Mouse (Mus musculus) MEL (cell line): ENCODE data around the gene Cers6. TPM values are rescaled to one million over a fixed set of nuclear protein-coding genes. Genes with fewer than 3 reads are reported as not detected.

Experiments
- DNase-seq: peaks from one replicate; pipeline ENCODE4 v3.0.0; 2011; ENCODE audit warnings: low read depth, low spot score
- H3K27ac ChIP-seq: 2 replicates; pipeline ENCODE4 v1.5.1; 2012; ENCODE audit warnings: low read depth, mild to moderate bottlenecking, control low read depth, low read length, moderate library complexity; ENCODE audit not compliant: control insufficient read depth
- H3K27me3 ChIP-seq, 2 experiments: fragments of 150-350 bp in 1 of 2; sonication (generic) in 1 of 2; 2 replicates each; pipeline ENCODE4 v1.6.1; 2012; ENCODE audit warnings: low read length in 2 of 2, mild to moderate bottlenecking in 2 of 2, improper control_type of control experiment in 1 of 2, moderate library complexity in 1 of 2; ENCODE audit not compliant: insufficient read depth in 2 of 2, control insufficient read depth in 1 of 2
- H3K36me3 ChIP-seq, 2 experiments: 2 replicates each; pipeline ENCODE4 v1.6.1; 2012 to 2014; ENCODE audit warnings: low read length in 2 of 2, improper control_type of control experiment in 1 of 2, inconsistent platforms in 1 of 2, mild to moderate bottlenecking in 1 of 2; ENCODE audit not compliant: insufficient read depth in 2 of 2, control insufficient read depth in 1 of 2
- H3K4me1 ChIP-seq, 2 experiments: fragments of 150-350 bp in 1 of 2; sonication (generic) in 1 of 2; 2 replicates each; pipeline ENCODE4 v1.6.1; 2012; ENCODE audit warnings: low read length in 2 of 2, improper control_type of control experiment in 1 of 2, mild to moderate bottlenecking in 1 of 2; ENCODE audit not compliant: insufficient read depth in 2 of 2, control insufficient read depth in 1 of 2
- H3K4me3 ChIP-seq, 2 experiments: fragments of 150-350 bp in 1 of 2; sonication (generic) in 1 of 2; 2 replicates each; pipeline ENCODE4 v1.5.1; 2012; ENCODE audit warnings: low read depth in 2 of 2, low read length in 2 of 2, mild to moderate bottlenecking in 2 of 2, moderate library complexity in 2 of 2, control low read depth in 1 of 2, improper control_type of control experiment in 1 of 2; ENCODE audit not compliant: control insufficient read depth in 1 of 2, insufficient read depth in 1 of 2
- H3K79me2 ChIP-seq: 2 replicates; pipeline ENCODE4 v1.6.1; 2012; ENCODE audit warnings: mild to moderate bottlenecking, low read length, moderate library complexity; ENCODE audit not compliant: control insufficient read depth, poor library complexity, insufficient read depth
- H3K9ac ChIP-seq: 2 replicates; pipeline ENCODE4 v1.6.1; 2012; ENCODE audit warnings: low read depth, mild to moderate bottlenecking, control low read depth, low read length, moderate library complexity; ENCODE audit not compliant: control insufficient read depth, poor library complexity, severe bottlenecking
- H3K9me3 ChIP-seq: fragments of 150-350 bp; sonication (generic); replicated peaks from 2 replicates; pipeline ENCODE4 v1.6.1; 2012; ENCODE audit warnings: mild to moderate bottlenecking, low read length, improper control_type of control experiment, moderate library complexity; ENCODE audit not compliant: insufficient read depth
- CHD1 ChIP-seq: IDR thresholded peaks from 2 replicates; pipeline ENCODE4 v1.6.1; 2012; ENCODE audit warnings: low read depth, mild to moderate bottlenecking, inconsistent platforms, low read length, improper control_type of control experiment
- CHD2 ChIP-seq: IDR thresholded peaks from 2 replicates; pipeline ENCODE4 v1.6.1; 2011; ENCODE audit warnings: low read length, improper control_type of control experiment
- CTCF ChIP-seq, 3 experiments: IDR thresholded peaks in 2 of 3; conservative IDR thresholded peaks in 1 of 3; 2 replicates each; pipeline ENCODE4 v1.5.1; 2011 to 2012; ENCODE audit warnings: low read length in 3 of 3, low read depth in 2 of 3, mild to moderate bottlenecking in 2 of 3, improper control_type of control experiment in 1 of 3, inconsistent platforms in 1 of 3, mixed read lengths in 1 of 3, moderate library complexity in 1 of 3; ENCODE audit not compliant: control insufficient read depth in 1 of 3, insufficient read depth in 1 of 3, poor library complexity in 1 of 3, severe bottlenecking in 1 of 3
- E2F4 ChIP-seq: IDR thresholded peaks from 2 replicates; pipeline ENCODE4 v1.6.1; 2011; ENCODE audit warnings: low read depth, low read length, improper control_type of control experiment, borderline replicate concordance
- ELF1 ChIP-seq: IDR thresholded peaks from 2 replicates; pipeline ENCODE4 v1.6.1; 2014; ENCODE audit warnings: low read depth, mild to moderate bottlenecking, inconsistent platforms, low read length, improper control_type of control experiment, moderate library complexity
- EP300 ChIP-seq, 2 experiments: IDR thresholded peaks; 2 replicates each; pipeline ENCODE4 v1.6.1; 2011; ENCODE audit warnings: improper control_type of control experiment in 2 of 2, low read length in 2 of 2, low read depth in 1 of 2, mild to moderate bottlenecking in 1 of 2
- GATA1 ChIP-seq: IDR thresholded peaks from 2 replicates; pipeline ENCODE4 v1.6.1; 2011; ENCODE audit warnings: low read depth, low read length, improper control_type of control experiment
- HCFC1 ChIP-seq: IDR thresholded peaks from 2 replicates; pipeline ENCODE4 v1.6.1; 2012; ENCODE audit warnings: low read depth, mild to moderate bottlenecking, inconsistent platforms, low read length, improper control_type of control experiment, moderate library complexity
- JUND ChIP-seq: IDR thresholded peaks from 2 replicates; pipeline ENCODE4 v1.6.1; 2011; ENCODE audit warnings: low read depth, mild to moderate bottlenecking, improper control_type of control experiment, low read length
- KAT2A ChIP-seq: conservative IDR thresholded peaks from 2 replicates; pipeline ENCODE4 v1.6.1; 2012; ENCODE audit warnings: low read depth, low read length, improper control_type of control experiment, inconsistent platforms
- MAX ChIP-seq: IDR thresholded peaks from 2 replicates; pipeline ENCODE4 v1.6.1; 2011; ENCODE audit warnings: low read length, improper control_type of control experiment
- MAZ ChIP-seq: IDR thresholded peaks from 2 replicates; pipeline ENCODE4 v1.6.1; 2012; ENCODE audit warnings: low read depth, mild to moderate bottlenecking, inconsistent platforms, low read length, improper control_type of control experiment
- MYC ChIP-seq: IDR thresholded peaks from 2 replicates; pipeline ENCODE4 v1.6.1; 2011; ENCODE audit warnings: low read depth, mild to moderate bottlenecking, low read length, improper control_type of control experiment, moderate library complexity
- NELFE ChIP-seq: IDR thresholded peaks from 2 replicates; pipeline ENCODE4 v1.6.1; 2011; ENCODE audit warnings: low read depth, low read length, improper control_type of control experiment
- NRF1 ChIP-seq: IDR thresholded peaks from 2 replicates; pipeline ENCODE4 v1.6.1; 2014; ENCODE audit warnings: low read depth, mild to moderate bottlenecking, inconsistent platforms, low read length, improper control_type of control experiment, moderate library complexity; ENCODE audit not compliant: poor library complexity, insufficient read depth, severe bottlenecking
- POLR2A ChIP-seq, 2 experiments: IDR thresholded peaks; 2 replicates each; pipeline ENCODE4 v1.6.1; 2011 to 2012; ENCODE audit warnings: low read length in 2 of 2, mild to moderate bottlenecking in 2 of 2, control low read depth in 1 of 2, improper control_type of control experiment in 1 of 2, low read depth in 1 of 2, moderate library complexity in 1 of 2; ENCODE audit not compliant: control insufficient read depth in 1 of 2, insufficient read depth in 1 of 2, poor library complexity in 1 of 2
- POLR2AphosphoS5 ChIP-seq: IDR thresholded peaks from 2 replicates; pipeline ENCODE4 v1.6.1; 2012; ENCODE audit warnings: low read depth, borderline replicate concordance, mild to moderate bottlenecking, inconsistent platforms, low read length, moderate library complexity, mixed read lengths
- RCOR1 ChIP-seq: IDR thresholded peaks from 2 replicates; pipeline ENCODE4 v1.6.1; 2012; ENCODE audit warnings: low read depth, mild to moderate bottlenecking, inconsistent platforms, low read length, improper control_type of control experiment
- SIN3A ChIP-seq: IDR thresholded peaks from 2 replicates; pipeline ENCODE4 v1.6.1; 2012; ENCODE audit warnings: low read length, improper control_type of control experiment, inconsistent platforms
- TAL1 ChIP-seq: IDR thresholded peaks from 2 replicates; pipeline ENCODE4 v1.6.1; 2012; ENCODE audit warnings: mild to moderate bottlenecking, inconsistent platforms, low read length, moderate library complexity, mixed read lengths
- TCF12 ChIP-seq: IDR thresholded peaks from 2 replicates; pipeline ENCODE4 v1.6.1; 2014; ENCODE audit warnings: low read depth, mild to moderate bottlenecking, inconsistent platforms, low read length, improper control_type of control experiment, moderate library complexity
- UBTF ChIP-seq: IDR thresholded peaks from 2 replicates; pipeline ENCODE4 v1.6.1; 2012; ENCODE audit warnings: low read depth, mild to moderate bottlenecking, inconsistent platforms, low read length, improper control_type of control experiment, moderate library complexity, borderline replicate concordance; ENCODE audit not compliant: insufficient read depth
- USF1 ChIP-seq: IDR thresholded peaks from 2 replicates; pipeline ENCODE4 v1.6.1; 2014; ENCODE audit warnings: low read depth, mild to moderate bottlenecking, inconsistent platforms, low read length, improper control_type of control experiment, moderate library complexity
- ZC3H11A ChIP-seq: IDR thresholded peaks from 2 replicates; pipeline ENCODE4 v1.6.1; 2012; ENCODE audit warnings: low read depth, mild to moderate bottlenecking, inconsistent platforms, low read length, improper control_type of control experiment
- ZKSCAN1 ChIP-seq: IDR thresholded peaks from 2 replicates; pipeline ENCODE4 v1.6.1; 2012; ENCODE audit warnings: low read depth, mild to moderate bottlenecking, inconsistent platforms, low read length, improper control_type of control experiment, moderate library complexity
- polyA plus RNA-seq, 2 experiments: library from polyadenylated mRNA; stranded (reverse) in 1 of 2; unstranded in 1 of 2; fragments of >175 nt in 1 of 2; fragments of >200 nt in 1 of 2; gene quantifications; 2 replicates each; pipeline versions ENCODE4 v1.2.1 to v1.2.4; 2012; ENCODE audit warnings: low replicate concordance in 2 of 2, low read depth in 1 of 2; ENCODE audit not compliant: insufficient read length in 2 of 2, insufficient read depth in 1 of 2, missing spikeins in 1 of 2
- total RNA-seq: library from RNA; depleted of rRNA; stranded (reverse); fragments of 300-350 nt; gene quantifications from 2 replicates; pipeline ENCODE4 v1.2.3, GENCODE M21; 2012

The Cers6 gene
- total and polyA plus RNA-seq, 3 experiments = not detected

- Histone ChIP-seq H3K36me3 (no peaks in the 10 kb centered on the region), H3K4me1 (no peaks in the 10 kb centered on the region), H3K9me3 (no peaks in the 10 kb centered on the region), H3K9ac (no peak overlapping the region), H3K4me3 (no peak overlapping the region), H3K27me3 (no peaks in the 10 kb centered on the region), H3K27ac (no peak overlapping the region), H3K79me2 (no peaks in the 10 kb centered on the region)
- no peak for DNase-seq
- TF ChIP-seq MAX (no peak), HCFC1 (no peak), RCOR1 (no peak), ELF1 (no peak), MAZ (no peak), TCF12 (no peak), CTCF (IDR thresholded peaks at IDR 0.05 in 2 of 3, conservative IDR thresholded peaks at IDR 0.05 in 1 of 3; ENCODE audit: control insufficient read depth in 1 of 3, insufficient read depth in 1 of 3, low read depth in 2 of 3, low read length in 3 of 3, poor library complexity in 1 of 3, severe bottlenecking in 1 of 3) (no peak), UBTF (no peak), ZC3H11A (no peak), CHD2 (no peak), NELFE (no peak), NRF1 (no peak), ZKSCAN1 (no peak)
These were observed 25.4 kb downstream of the Cers6 start for GRCm38 (mm10) chr2:68886661-68887060.

DNA sequence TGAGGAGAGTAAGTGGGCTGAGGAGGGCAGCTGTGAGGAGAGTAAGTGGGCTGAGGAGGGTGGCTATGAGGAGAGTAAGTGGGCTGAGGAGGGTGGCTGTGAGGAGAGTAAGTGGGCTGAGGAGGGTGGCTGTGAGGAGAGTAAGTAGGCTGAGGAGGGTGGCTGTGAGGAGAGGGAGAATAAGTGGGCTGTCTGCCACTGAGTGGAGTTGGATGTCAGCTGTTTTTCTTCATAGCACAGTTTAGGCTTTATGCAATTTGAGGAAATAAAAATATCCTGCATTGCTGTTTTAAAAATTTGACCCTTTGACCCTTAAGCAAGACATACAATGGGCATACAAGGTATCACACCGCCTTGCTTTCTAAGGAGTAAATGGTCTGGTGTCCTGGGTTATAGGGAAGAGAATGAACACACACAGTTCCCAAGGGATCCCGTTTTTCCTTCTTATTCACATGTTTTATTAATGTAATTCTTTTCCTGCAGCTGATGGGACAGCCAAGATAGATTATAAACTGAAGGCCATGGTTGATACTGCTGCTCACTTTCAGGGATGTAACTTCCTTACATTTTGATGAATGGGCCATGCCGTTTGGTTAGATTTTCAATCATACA is 27.0 kb downstream of the Cers6 start:
- TF ChIP-seq ZKSCAN1 = no peak
- no peak for TF ChIP-seq JUND
- no peak for TF ChIP-seq ELF1
- TF ChIP-seq SIN3A = no peak
- no peak for TF ChIP-seq POLR2A (IDR thresholded peaks at IDR 0.05; ENCODE audit: control insufficient read depth in 1 of 2, insufficient read depth in 1 of 2, low read depth in 1 of 2, low read length in 2 of 2, poor library complexity in 1 of 2)
- no peak for TF ChIP-seq KAT2A
- TF ChIP-seq CHD1 = no peak
- no peak for TF ChIP-seq E2F4
- TF ChIP-seq RCOR1 = no peak
- no peak for TF ChIP-seq TCF12
- TF ChIP-seq MYC = no peak
- no peak for TF ChIP-seq CTCF (IDR thresholded peaks at IDR 0.05 in 2 of 3, conservative IDR thresholded peaks at IDR 0.05 in 1 of 3; ENCODE audit: control insufficient read depth in 1 of 3, insufficient read depth in 1 of 3, low read depth in 2 of 3, low read length in 3 of 3, poor library complexity in 1 of 3, severe bottlenecking in 1 of 3)
- TF ChIP-seq TAL1 = no peak
- no peak for TF ChIP-seq POLR2AphosphoS5
- TF ChIP-seq EP300 (IDR thresholded peaks at IDR 0.05; ENCODE audit: low read depth in 1 of 2, low read length in 2 of 2) = no peak
- TF ChIP-seq ZC3H11A = no peak
- TF ChIP-seq HCFC1 = no peak
- TF ChIP-seq NRF1 = no peak
- TF ChIP-seq USF1 = no peak
- TF ChIP-seq GATA1 = no peak
- TF ChIP-seq, all 39 proteins: peak for 0
- no peak overlapping the region for H3K9ac ChIP-seq
- H3K27me3 ChIP-seq = no peaks in the 10 kb centered on the region
- H3K79me2 ChIP-seq = no peaks in the 10 kb centered on the region
- H3K36me3 ChIP-seq = no peaks in the 10 kb centered on the region
- no peak overlapping the region for H3K4me3 ChIP-seq
- H3K4me1 ChIP-seq = no peaks in the 10 kb centered on the region
- H3K9me3 ChIP-seq = no peaks in the 10 kb centered on the region
- no peak for DNase-seq
- no peak overlapping the region for H3K27ac ChIP-seq
